Mouse (Mus musculus): Measurements from ENCODE around the gene C4bp.

DNA sequence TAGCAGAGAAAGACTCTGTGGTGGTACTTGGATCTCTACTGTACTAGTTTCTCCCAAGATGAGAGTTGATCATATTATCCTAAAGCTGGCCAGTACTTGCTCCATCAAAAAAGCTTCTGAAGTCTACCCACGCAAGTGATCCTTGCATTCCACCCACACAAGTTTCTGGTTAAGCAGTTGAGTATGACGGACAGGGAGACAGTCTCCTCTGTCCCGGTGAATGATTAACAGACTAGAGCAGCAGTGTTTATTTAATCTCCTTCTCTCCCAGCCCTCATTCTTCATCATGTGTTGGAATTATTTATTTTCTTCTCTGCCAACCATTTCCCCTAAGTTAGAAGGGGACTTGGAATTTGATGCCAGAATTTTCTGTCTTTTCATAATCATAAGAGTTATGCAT lies at the start of gene C4bp:
- no peak for TF ChIP-seq CTCF (IDR thresholded peaks at IDR 0.05; ENCODE audit: control insufficient read depth, insufficient read depth, insufficient replicate concordance, low read depth, low read length)
- TF ChIP-seq POLR2A (IDR thresholded peaks at IDR 0.05; ENCODE audit: control insufficient read depth, low read depth, low read length) = no peak
